Mouse (Mus musculus) limb, embryonic 10.5 days (tissue): ENCODE results near the gene Gatad1. TPM values are rescaled to one million over a fixed set of nuclear protein-coding genes. Genes with fewer than 3 reads are reported as not detected.

Source experiments
- microRNA-seq: library from miRNA; unstranded; fragments of <30 nt; microRNA quantifications from one replicate; pipeline ENCODE4, GENCODE M21; 2017
- polyA plus RNA-seq: library from polyadenylated mRNA; unstranded; fragments of >200 nt; fragmentation: Nextera tagmentation; extraction: Ambion mirVana; gene quantifications from 2 replicates; pipeline ENCODE4 v1.2.1, GENCODE M21; 2016

Gatad1 gene
- polyA plus RNA-seq, 1 experiment from 2014 or later: 68.7 TPM

Small RNA genes lying within 50 kb of the gene (microRNA-seq; reads per million reads assigned to microRNA genes)
- gene Gm22926: not detected
- not detected for gene Gm26238

Other genes starting within 250 kb of the Gatad1 start
- 27.6 and 32.3 TPM in 2 replicates for gene Fam133b, start 113.4 kb downstream of the Gatad1 start, polyA plus RNA-seq
- gene 1700109H08Rik, start 85.6 kb downstream of the Gatad1 start, polyA plus RNA-seq: 4.1 and 4.6 TPM in 2 replicates
- 14.6 and 17.2 TPM in 2 replicates for gene Pex1, start 61.1 kb downstream of the Gatad1 start, polyA plus RNA-seq
- 13.4 and 15.2 TPM in 2 replicates for gene Rbm48, start 60.6 kb downstream of the Gatad1 start, polyA plus RNA-seq
- not detected in 2 replicates for gene Tmbim7, start 6.0 kb downstream of the Gatad1 start, polyA plus RNA-seq
- gene Ankib1, start 145.7 kb upstream of the Gatad1 start, polyA plus RNA-seq: 8.0 and 9.8 TPM in 2 replicates
- 45.3 and 50.5 TPM in 2 replicates for gene Krit1, start 146.0 kb upstream of the Gatad1 start, polyA plus RNA-seq
- gene Lrrd1, start 188.0 kb upstream of the Gatad1 start, polyA plus RNA-seq: 0.08 TPM in 1 of 2 replicates, not detected in the other
- gene Mterf1a, start 236.7 kb upstream of the Gatad1 start, polyA plus RNA-seq: 6.9 and 9.4 TPM in 2 replicates